Mouse (Mus musculus) right cerebral cortex, postnatal 10 days (tissue): ENCODE results near the gene Slc47a1.
"Not testable (repeated sequence)": the region's sequence is repeated elsewhere in the genome, so short reads cannot be mapped to it uniquely, and the experiment has no call there.

Experiments used
- DNase-seq, 2 experiments: peaks; one replicate each; pipeline ENCODE4 v3.0.0; 2021; ENCODE audit warnings: low spot score in 2 of 2

Gene Slc47a1

DNA sequence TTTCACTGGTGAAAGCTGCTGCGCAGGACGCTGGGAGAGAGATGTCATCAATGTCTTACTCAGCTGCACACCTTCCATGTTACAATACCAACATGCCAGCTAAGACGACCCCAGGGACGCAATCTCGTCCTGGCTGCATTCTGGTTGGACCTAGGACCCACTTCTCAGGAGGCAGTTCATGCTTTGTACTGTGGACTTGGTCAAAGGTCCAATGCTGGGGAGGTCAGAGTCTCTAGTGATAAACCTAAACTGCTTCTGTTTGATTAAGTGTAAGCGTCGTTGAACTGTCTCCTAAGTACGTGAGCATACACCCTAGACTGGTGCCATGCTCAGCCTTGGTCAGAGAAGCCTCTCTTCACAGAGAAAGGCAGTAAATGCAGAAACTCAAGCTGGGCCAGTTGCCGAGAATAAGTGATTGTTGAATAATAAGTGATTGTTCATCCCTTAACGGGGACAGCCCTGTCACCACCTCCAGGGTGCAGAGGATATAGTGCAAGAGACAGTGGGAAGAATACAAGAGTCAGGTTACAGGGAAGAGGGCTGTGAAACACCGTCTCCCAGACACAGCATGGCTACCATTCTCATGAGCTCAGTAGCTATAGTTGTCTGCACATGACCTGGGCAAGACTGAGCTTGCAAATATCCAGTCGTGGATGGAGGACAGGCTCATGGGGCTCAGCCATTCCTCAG lies 58.8 kb downstream of the Slc47a1 start:
- DNase-seq: no peak

DNA sequence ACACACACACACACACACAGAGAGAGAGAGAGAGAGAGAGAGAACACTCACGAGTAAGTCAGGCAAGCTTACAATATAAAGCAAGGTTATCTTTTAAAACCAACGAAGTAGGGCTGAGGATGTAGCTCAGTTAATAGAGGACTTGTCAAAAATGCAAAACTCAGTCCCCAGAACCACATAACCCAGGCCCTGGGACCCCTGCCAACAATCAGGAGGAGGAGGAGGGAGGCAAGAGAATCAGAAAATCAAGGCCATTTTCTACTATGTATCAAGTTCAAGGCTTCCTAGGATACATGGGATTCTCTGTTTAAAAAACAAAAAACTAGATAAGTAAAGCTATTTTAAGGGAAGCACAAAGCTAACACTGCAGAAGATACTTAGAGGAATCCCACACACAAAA lies 61.3 kb downstream of the Slc47a1 start:
- no peak for DNase-seq

DNA sequence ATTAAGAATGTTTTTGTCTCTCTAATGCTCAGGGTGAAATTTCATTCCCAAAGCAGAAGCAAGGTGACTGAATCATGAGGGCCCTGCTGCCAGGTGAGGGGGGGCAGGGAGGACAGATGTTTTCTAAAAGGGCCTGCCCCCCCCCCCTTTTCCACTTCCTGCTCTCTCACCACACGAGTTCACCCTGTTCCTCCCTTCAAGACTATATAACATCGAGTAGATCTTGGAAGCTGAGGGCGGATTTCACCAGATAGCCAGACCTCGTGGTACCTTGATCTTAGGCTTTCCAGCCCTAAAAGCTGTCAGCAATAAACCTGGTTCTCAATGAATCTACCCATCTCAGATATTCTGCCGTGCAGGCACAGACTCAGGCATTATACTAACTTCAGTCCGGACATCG lies 67.8 kb downstream of the Slc47a1 start:
- no peak for DNase-seq

- DNase-seq: no peak
Observed at GRCm38 (mm10) chr11:61309831-61310230, 68.3 kb downstream of the Slc47a1 start.

DNA sequence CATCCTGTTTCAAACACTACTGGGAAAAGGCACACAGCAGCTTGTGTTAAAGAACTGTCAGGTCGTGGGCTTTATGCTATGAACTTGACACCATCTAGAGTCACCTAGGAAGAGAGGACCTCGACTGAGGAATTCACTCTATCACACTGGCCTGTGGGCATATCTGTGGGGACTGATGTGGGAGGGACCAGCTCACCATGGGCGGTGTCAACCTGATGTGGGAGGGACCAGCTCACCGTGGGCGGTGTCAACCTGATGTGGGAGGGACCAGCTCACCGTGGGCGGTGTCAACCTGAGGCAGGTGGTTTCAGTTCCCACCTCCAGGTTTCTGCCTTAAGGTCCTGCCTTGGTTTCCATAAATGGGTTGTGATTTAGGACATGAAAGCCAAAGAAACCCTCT lies 70.3 kb downstream of the Slc47a1 start:
- DNase-seq: no peak

DNA sequence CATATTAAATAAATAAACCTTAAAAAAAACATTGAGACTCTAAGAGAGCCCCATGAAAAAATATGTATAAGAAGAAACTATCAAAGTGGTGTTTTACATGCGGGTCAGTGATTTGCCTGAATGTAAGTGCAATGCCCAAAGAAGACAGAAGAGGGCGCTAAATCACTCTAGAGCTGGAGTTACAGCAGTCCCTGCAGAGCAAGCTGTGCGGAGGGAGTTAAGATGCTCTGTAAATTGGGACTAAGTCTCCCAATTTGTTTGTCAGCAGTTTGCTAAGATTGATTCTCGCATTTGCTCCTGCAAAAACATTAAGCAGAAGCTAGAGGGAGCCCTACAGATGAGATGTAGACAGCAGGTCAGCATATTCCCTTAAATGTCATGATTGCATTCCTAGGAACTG lies 72.8 kb downstream of the Slc47a1 start:
- DNase-seq: peak; percentile 33 to 35

GRCm38 (mm10) chr11:61304535-61304934 lies 73.6 kb downstream of the Slc47a1 start:
- DNase-seq: not testable (repeated sequence)

- DNase-seq: no peak
Observed at GRCm38 (mm10) chr11:61300716-61301392, 77.3 kb downstream of the Slc47a1 start.

GRCm38 (mm10) chr11:61300205-61300604 lies 77.9 kb downstream of the Slc47a1 start:
- DNase-seq: no peak

DNA sequence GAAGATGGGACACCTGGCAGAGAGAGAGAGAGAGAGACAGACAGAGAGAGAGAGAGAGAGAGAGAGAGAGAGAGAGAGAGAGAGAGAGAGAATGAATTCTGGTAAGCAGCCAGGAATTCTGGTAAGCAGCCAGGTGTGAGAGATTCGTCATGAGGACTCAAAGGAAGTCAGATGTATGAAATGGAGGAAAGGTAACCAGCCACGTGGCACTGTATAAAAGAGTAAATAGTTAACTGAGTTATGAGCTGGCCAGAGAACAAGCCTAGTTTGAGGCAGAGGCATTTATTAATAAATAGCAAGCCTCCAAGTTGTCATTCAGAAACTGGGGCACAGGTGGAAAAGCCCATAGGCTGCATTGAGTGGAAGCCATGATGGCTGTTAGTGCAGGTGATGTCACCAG lies 80.2 kb downstream of the Slc47a1 start:
- DNase-seq: no peak

- no peak for DNase-seq
Observed at GRCm38 (mm10) chr11:61297326-61297725, 80.8 kb downstream of the Slc47a1 start.

DNA sequence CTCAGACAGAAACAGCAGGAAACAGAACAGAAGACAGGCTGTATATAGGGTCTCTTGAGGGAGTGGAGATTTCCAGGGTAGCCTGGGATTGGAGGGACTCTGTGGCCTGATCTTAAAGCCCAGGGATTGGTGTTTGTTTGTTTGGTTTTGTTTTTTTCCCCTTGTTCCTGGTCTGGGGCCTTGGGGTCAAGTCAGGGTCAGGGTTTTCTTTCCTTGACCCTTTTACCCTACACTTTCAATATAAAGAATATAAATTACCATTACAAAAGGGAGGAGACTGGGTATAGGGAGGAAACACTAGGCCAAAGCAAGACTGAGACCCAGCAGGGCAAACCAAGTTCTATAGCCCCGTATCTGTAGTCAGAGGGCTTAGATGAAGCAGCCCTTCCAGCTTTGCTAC lies 81.6 kb downstream of the Slc47a1 start:
- no peak for DNase-seq

- no peak for DNase-seq
Observed at GRCm38 (mm10) chr11:61295556-61295955, 82.6 kb downstream of the Slc47a1 start.

GRCm38 (mm10) chr11:61294431-61294830 lies 83.7 kb downstream of the Slc47a1 start:
- DNase-seq: no peak
